Mouse (Mus musculus) cerebellum, adult 2 months (tissue): ENCODE measurements around the gene Enc1. TPM values are rescaled to one million over a fixed set of nuclear protein-coding genes. Genes with fewer than 3 reads are reported as not detected.

ENCODE experiments used
- DNase-seq, 2 experiments: peaks; one replicate each; pipeline ENCODE4 v3.0.0; 2021
- H3K27ac ChIP-seq: fragments of 200-500 bp; 2 replicates; pipeline ENCODE4 v1.5.1; 2012; ENCODE audit warnings: low read length, control low read depth, inconsistent platforms; ENCODE audit not compliant: insufficient read depth
- H3K27me3 ChIP-seq: fragments of 200-500 bp; 2 replicates; pipeline ENCODE4 v1.6.1; 2012; ENCODE audit warnings: inconsistent platforms, mild to moderate bottlenecking, low read length, moderate library complexity; ENCODE audit not compliant: control insufficient read depth, insufficient read depth
- H3K4me1 ChIP-seq: fragments of 200-500 bp; 2 replicates; pipeline ENCODE4 v1.6.1; 2011; ENCODE audit warnings: low read length; ENCODE audit not compliant: control insufficient read depth, insufficient read depth
- H3K4me3 ChIP-seq: fragments of 200-500 bp; replicated peaks from 2 replicates; pipeline ENCODE3; 2011; ENCODE audit warnings: mild to moderate bottlenecking, low read depth, low read length, control low read depth; ENCODE audit not compliant: insufficient read depth
- CTCF ChIP-seq: fragments of 200-500 bp; IDR thresholded peaks from 2 replicates; pipeline ENCODE4 v1.5.1; 2011; ENCODE audit warnings: low read depth, mild to moderate bottlenecking, control low read depth, low read length, moderate library complexity, borderline replicate concordance; ENCODE audit not compliant: insufficient read depth
- POLR2A ChIP-seq: fragments of 200-500 bp; IDR thresholded peaks from 2 replicates; pipeline ENCODE4 v1.6.1; 2011; ENCODE audit warnings: low read length, control low read depth, borderline replicate concordance; ENCODE audit not compliant: insufficient read depth
- WGBS: fragments of 180-500 bp; shearing (Covaris S2); methylation state at CpG from one replicate; pipeline ENCODE4 v1.1.7; 2018; 5-methylcytosine and 5-hydroxymethylcytosine counted together
- polyA plus RNA-seq: library from polyadenylated mRNA; depleted of rRNA; stranded (reverse); fragments of >200 nt; gene quantifications from 2 replicates; pipeline ENCODE4 v1.2.3, GENCODE M21; 2012

The Enc1 gene
- polyA plus RNA-seq, 1 experiment: 20.2 TPM

- H3K27ac ChIP-seq: no peak overlapping the region
- no peak for DNase-seq
- H3K27me3 ChIP-seq: no peaks in the 10 kb centered on the region
- no peaks in the 10 kb centered on the region for H3K4me1 ChIP-seq
- 42% methylated on average over 4 of the region's 4 CpGs for WGBS
- TF ChIP-seq POLR2A: no peak
- no peak for TF ChIP-seq CTCF
- no peak overlapping the region for H3K4me3 ChIP-seq
Observed at GRCm38 (mm10) chr13:97215563-97215962, 25.3 kb upstream of the Enc1 start.

- Histone ChIP-seq H3K4me3 (no peak overlapping the region), H3K4me1 (no peaks in the 10 kb centered on the region), H3K27ac (no peak overlapping the region), H3K27me3 (no peaks in the 10 kb centered on the region)
- TF ChIP-seq CTCF: no peak
- no peak for TF ChIP-seq POLR2A
- 88% methylated on average over 5 of the region's 5 CpGs for WGBS
- DNase-seq: no peak
Observed at GRCm38 (mm10) chr13:97216196-97216595, 24.7 kb upstream of the Enc1 start.

GRCm38 (mm10) chr13:97220022-97220421 is 20.9 kb upstream of the Enc1 start:
- 91% methylated on average over 3 of the region's 3 CpGs for WGBS
- no peaks in the 10 kb centered on the region for H3K27me3 ChIP-seq
- no peaks in the 10 kb centered on the region for H3K4me1 ChIP-seq
- H3K27ac ChIP-seq: no peak overlapping the region
- no peak overlapping the region for H3K4me3 ChIP-seq
- no peak for DNase-seq
- TF ChIP-seq CTCF (no peak), POLR2A (no peak)

- WGBS: 84% methylated on average over 8 of the region's 8 CpGs
- H3K4me3 ChIP-seq: no peak overlapping the region
- no peak overlapping the region for H3K27ac ChIP-seq
- TF ChIP-seq CTCF (no peak), POLR2A (no peak)
- no peaks in the 10 kb centered on the region for H3K27me3 ChIP-seq
- H3K4me1 ChIP-seq: no peaks in the 10 kb centered on the region
- DNase-seq: no peak
Observed at GRCm38 (mm10) chr13:97223856-97224255, 17.0 kb upstream of the Enc1 start.

- TF ChIP-seq CTCF (no peak), POLR2A (no peak)
- Histone ChIP-seq H3K27ac (no peak overlapping the region), H3K4me1 (no peaks in the 10 kb centered on the region), H3K4me3 (no peak overlapping the region), H3K27me3 (no peaks in the 10 kb centered on the region)
- DNase-seq: no peak
- WGBS: 85% methylated on average over 10 of the region's 10 CpGs
Observed at GRCm38 (mm10) chr13:97224341-97224982, 16.4 kb upstream of the Enc1 start.

- TF ChIP-seq CTCF (no peak), POLR2A (no peak)
- H3K4me3 ChIP-seq: no peak overlapping the region
- H3K27me3 ChIP-seq: no peaks in the 10 kb centered on the region
- no peak for DNase-seq
- WGBS: 77% methylated on average over 17 of the region's 17 CpGs
- no peak overlapping the region for H3K27ac ChIP-seq
- no peaks in the 10 kb centered on the region for H3K4me1 ChIP-seq
Observed at GRCm38 (mm10) chr13:97225130-97225529, 15.8 kb upstream of the Enc1 start.

- DNase-seq: no peak
- H3K27ac ChIP-seq: no peak overlapping the region
- TF ChIP-seq CTCF: no peak
- TF ChIP-seq POLR2A: no peak
- H3K4me1 ChIP-seq: no peaks in the 10 kb centered on the region
- H3K4me3 ChIP-seq: no peak overlapping the region
- no peaks in the 10 kb centered on the region for H3K27me3 ChIP-seq
- 89% methylated on average over 3 of the region's 3 CpGs for whole genome bisulfite sequencing
Observed at GRCm38 (mm10) chr13:97227795-97228194, 13.1 kb upstream of the Enc1 start.

GRCm38 (mm10) chr13:97230101-97230500 is 10.8 kb upstream of the Enc1 start:
- Histone ChIP-seq H3K27ac (no peak overlapping the region), H3K27me3 (no peaks in the 10 kb centered on the region; the same call in 1 of the 2 replicates), H3K4me1 (no peaks in the 10 kb centered on the region), H3K4me3 (no peak overlapping the region)
- no peak for TF ChIP-seq POLR2A
- no peak for TF ChIP-seq CTCF
- no peak for DNase-seq
- 66% methylated on average over 3 of the region's 3 CpGs for WGBS
